Mouse (Mus musculus) cerebellum, postnatal 4 days (tissue): Measurements from ENCODE around the gene Lrrc4b.

Experiments
- DNase-seq, 2 experiments: peaks; one replicate each; pipeline ENCODE4 v3.0.0; 2022; ENCODE audit warnings: low spot score in 2 of 2, mixed read lengths in 1 of 2

Lrrc4b gene

DNA sequence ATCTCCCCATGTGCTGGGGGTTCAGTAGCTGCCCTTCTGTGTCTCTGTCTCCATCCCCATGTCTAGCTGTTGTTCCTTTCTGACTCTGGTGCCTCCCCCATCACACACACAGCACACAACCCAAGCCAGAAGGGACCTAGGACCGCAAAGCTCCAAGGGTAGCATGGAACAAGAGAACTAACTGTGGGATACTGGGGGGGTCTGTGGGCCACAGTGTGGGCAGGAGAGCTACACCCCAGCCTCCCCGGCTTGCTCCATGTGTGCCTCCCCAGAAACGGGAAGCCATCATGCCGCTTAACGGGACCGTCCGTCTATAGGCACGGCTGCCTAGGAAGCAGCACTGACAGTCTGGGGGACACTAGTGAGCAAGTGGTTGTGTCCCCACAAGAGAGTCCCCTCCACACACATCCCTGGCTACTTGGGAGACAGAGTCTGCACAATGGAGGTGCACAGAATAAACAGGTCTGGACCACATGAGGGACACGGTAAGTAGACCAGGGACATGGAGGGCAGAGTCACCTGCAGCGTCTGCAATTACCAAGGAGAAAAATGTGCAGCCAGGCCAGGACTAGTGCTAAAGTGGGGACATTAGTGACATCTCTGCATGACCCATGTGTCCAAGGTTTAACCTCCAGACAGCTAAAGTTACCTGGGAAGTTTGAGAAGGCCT, 34.9 kb downstream of the Lrrc4b start:
- DNase-seq = peak; percentile 4 to 18

DNA sequence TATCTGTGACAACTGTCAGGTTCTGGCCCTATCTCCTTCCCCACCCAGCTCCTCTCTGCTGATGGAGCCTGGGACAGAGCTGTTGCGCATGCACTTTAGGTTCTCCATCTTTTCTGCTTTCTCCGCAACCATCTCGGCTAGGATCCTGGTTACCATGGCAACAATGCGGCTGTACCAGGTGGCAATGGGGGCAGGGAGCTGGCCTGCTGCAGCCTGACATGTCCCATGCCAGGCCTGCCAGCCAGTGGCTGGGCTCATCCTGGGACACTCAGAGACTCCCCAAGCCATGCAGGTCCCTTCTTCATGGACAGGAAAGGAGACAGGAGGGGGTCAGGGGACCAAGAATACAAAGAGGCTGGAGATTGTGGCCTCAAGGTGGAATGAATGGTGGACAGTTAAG, 35.7 kb downstream of the Lrrc4b start:
- DNase-seq = peak; percentile 55 to 87

- peak in 1 of 2 experiments; percentile 16 for DNase-seq
Measured at GRCm38 (mm10) chr7:44465111-44465510, 36.3 kb downstream of the Lrrc4b start, which contains the start of gene Aspdh. Gene Aspdh (plus strand): TSS chr7:44465391.

- DNase-seq = peak in 1 of 2 experiments; percentile 17
Measured at GRCm38 (mm10) chr7:44466006-44466887, 37.4 kb downstream of the Lrrc4b start.

- peak in 1 of 2 experiments; percentile 21 for DNase-seq
Measured at GRCm38 (mm10) chr7:44466888-44467311, 38.1 kb downstream of the Lrrc4b start.

- peak; percentile 82 to 90 for DNase-seq
Measured at GRCm38 (mm10) chr7:44467811-44468411, 39.1 kb downstream of the Lrrc4b start, which contains the start of gene Josd2. Gene Josd2 (plus strand): TSS chr7:44467980.

DNA sequence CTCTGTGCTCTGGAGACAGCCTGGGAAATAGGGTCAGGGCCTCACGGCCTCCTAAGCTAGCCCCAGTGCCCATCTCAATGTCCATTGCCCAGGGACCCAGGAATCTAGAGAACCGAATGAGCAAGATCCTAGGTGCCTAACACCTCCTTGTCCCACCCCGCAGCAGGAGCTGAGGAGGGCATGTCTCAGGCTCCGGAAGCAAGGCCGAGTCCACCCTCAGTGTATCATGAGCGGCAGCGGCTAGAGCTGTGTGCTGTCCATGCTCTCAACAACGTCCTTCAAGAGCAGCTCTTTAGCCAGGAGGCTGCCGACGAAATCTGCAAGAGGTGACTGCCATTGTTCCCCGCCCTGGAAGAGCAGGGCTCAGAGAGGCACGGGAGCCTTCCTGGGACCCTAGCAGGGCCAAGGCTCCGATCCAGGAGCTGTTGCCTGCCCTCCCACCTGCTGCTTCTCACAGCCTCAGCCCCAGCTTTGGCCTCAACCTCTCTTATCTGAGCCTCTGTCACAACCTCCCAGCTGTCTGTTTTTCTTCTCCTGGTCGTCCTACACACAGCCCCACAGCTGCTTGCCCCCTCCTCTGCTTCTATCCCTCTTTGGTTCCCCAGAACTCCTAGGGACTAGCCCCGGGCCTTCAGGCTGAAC, 39.9 kb downstream of the Lrrc4b start:
- peak in 1 of 2 experiments; percentile 18 for DNase-seq

- peak in 1 of 2 experiments; percentile 18 for DNase-seq
Measured at GRCm38 (mm10) chr7:44469677-44470675, 41.2 kb downstream of the Lrrc4b start.

DNA sequence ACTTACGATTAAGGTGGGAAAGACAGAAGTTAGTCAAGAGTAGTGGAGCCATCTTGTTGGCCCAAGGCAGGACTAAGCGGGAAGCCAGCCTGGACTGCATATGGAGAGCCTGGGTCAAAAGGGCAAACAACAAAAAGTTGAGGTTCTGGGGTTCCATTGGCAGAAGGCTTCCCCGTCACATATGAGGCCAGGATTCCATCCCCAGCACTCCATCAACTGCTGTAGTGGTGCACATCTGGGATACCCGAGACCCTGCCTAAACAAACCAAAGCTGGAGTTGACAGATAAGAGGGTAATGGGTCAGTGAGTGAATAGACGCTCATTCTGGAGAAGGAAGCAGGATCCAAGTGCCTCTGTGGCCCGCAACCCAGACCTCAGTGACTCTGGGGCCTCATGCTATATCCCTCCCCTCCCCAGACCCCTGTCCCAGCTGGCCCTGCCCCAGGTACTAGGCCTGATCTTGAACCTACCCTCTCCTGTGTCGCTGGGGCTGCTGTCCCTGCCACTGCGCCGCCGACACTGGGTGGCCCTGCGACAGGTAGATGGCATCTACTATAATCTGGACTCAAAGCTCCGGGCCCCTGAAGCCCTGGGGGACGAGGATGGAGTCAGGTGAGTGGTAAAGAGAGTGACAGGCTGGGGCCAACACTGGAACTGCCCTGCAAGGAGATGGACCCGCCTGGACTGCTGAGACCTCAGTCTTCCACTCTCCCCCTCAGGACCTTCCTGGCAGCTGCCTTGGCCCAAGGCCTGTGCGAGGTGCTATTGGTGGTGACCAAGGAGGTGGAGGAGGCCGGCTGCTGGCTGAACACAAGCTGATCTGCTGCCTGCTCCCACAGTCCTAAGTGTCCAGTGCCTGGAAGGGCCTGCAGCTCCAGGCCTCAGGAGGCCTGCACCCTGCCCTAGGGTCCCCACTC, 42.1 kb downstream of the Lrrc4b start:
- DNase-seq = peak in 1 of 2 experiments; percentile 17

DNA sequence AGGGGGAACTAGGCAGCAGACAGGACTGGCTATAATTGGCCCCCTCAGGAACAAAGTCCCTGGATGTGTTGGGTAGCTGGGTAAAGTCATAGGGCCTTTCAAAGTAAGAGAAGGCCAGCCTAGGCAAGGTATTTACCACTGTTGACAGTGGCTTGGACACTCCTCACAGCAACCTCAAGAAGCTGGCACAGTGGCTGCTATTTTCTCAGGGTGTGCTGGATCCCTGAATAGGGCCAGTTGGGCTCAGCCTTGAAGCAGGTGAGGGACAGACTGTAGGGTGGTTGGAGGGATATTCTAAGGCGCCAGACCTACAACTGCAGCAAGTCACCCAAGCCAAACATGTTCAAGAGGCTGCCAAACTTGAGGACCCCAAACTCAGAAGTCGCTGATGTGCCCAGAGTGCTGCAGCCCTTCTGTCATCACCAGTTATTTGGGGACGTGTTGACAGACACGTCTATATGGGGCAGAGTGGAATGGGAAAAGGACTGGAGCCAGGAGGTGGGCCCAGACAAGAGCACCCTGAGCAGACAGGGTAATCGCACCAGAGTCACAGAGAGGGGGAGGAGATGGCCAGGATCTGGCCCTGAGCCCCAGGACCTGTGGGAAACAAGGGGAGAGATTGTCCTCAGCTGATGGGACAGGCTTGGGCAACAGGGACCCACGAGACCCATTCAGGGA, 43.2 kb downstream of the Lrrc4b start:
- no peak for DNase-seq

- DNase-seq = peak in 1 of 2 experiments; percentile 16
Measured at GRCm38 (mm10) chr7:44472558-44472885, 43.7 kb downstream of the Lrrc4b start.

DNA sequence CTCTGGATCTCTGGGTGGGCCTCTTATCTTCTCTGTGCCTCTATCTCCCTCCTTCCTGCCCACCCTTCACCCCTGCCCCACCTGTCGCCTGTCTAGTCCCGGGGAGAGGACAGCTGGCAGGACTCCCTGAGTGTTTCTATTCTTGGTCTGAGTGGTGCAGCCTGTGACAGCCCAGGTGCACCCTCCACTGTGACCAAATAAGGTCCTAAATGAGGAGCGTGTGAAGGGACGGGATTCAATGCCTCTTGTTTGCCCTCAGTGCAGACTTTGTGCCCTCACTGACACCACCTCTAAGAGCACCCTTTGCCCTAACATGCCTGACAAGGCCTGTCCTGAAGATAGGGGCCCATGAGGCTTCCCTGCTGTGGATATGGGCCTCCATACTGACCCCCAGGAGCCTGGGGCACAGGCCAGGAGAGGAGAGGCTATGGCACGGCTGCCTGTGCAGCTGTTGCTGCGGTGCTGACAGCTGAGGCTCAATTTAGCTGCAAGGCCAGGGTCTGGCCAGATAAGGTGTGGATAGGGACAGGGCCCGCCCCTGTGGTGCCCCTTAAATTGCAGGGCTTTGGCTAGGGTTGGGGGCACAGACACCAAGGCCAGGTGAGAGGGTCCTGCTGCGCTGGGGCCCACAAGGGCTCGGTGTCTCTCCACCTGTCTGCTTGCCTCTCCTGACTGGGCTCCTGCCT, 44.3 kb downstream of the Lrrc4b start:
- peak in 1 of 2 experiments; percentile 15 for DNase-seq

GRCm38 (mm10) chr7:44474419-44474818, 45.6 kb downstream of the Lrrc4b start:
- peak in 1 of 2 experiments; percentile 38 for DNase-seq

- peak in 1 of 2 experiments; percentile 13 for DNase-seq
Measured at GRCm38 (mm10) chr7:44475046-44475614, 46.3 kb downstream of the Lrrc4b start.

GRCm38 (mm10) chr7:44482836-44483435, 54.1 kb downstream of the Lrrc4b start:
- DNase-seq = no peak

GRCm38 (mm10) chr7:44484109-44484508, 55.3 kb downstream of the Lrrc4b start:
- DNase-seq = no peak

- peak; percentile 80 to 88 for DNase-seq
Measured at GRCm38 (mm10) chr7:44484841-44485571, 56.2 kb downstream of the Lrrc4b start.
